15 mouse cellular contexts compared by ENCODE assay signal in the genomic region with DNA sequence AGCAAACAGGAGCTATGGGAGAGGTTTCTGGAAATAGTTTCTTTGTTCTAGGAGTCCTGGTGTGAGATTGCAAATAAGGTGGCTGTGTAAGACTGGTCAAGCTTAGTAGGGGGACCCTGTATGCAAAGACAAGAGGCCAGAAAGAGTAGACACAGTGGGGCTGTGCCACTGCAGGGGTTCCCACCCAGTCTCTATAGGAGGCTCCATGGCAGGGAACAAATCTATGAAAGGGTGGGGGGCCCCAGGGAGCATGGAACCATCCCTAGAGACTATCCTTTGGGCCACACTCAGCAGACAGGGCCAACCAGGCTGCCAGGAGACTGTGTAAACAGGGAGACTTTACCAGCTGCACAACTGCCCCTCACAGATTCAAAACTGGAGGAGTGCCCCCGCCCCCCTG.
DNase-seq lines count a peak whose midpoint lies in the region; ATAC-seq and TF ChIP-seq lines count a peak whose summit lies in the region.
"Had no signal": no experiment of that assay in that cellular context is flagged by ENCODE, and none has a peak within 500 bp of the region (broad histone marks: within the 10 kb centered on the region; RNA-seq: fewer than 3 reads in every experiment).

No protein-coding gene starts in this region.

- no peaks in the 10 kb centered on the region for H3K36me3 ChIP-seq in hindbrain, embryonic 11.5 days (ENCODE audit: control insufficient read depth, insufficient read depth, low read length)
- no peaks in the 10 kb centered on the region for H3K36me3 ChIP-seq in hindbrain, postnatal 0 days (ENCODE audit: insufficient read depth, low read length)
- no peaks in the 10 kb centered on the region for H3K36me3 ChIP-seq in midbrain, embryonic 10.5 days
- no peaks in the 10 kb centered on the region for H3K36me3 ChIP-seq in midbrain, embryonic 16.5 days (ENCODE audit: control insufficient read depth, insufficient read depth, low read length)
- H3K36me3 ChIP-seq in limb, embryonic 10.5 days = no peaks in the 10 kb centered on the region
- H3K36me3 ChIP-seq in neural tube, embryonic 14.5 days (ENCODE audit: control insufficient read depth, insufficient read depth, low read length) = no peaks in the 10 kb centered on the region
- H3K36me3 ChIP-seq: embryonic facial prominence, embryonic 12.5 days; heart, embryonic 13.5 days had no signal

- H3K27ac ChIP-seq in hindbrain, embryonic 11.5 days (ENCODE audit: low read depth, low read length) = no peak overlapping the region
- no peak overlapping the region for H3K27ac ChIP-seq in hindbrain, postnatal 0 days
- peak overlapping the region; percentile 1; the same call in 1 of the 2 replicates for H3K27ac ChIP-seq in midbrain, embryonic 10.5 days (replicated peaks)
- H3K27ac ChIP-seq in midbrain, embryonic 16.5 days (ENCODE audit: low read length) = no peak overlapping the region
- H3K27ac ChIP-seq in limb, embryonic 10.5 days = peak overlapping the region; percentile 84
- H3K27ac ChIP-seq in neural tube, embryonic 14.5 days (ENCODE audit: low read depth, low read length) = no peak overlapping the region
- H3K27ac ChIP-seq: embryonic facial prominence, embryonic 12.5 days; heart, embryonic 13.5 days had no signal

- 0 out of 2 replicates have a peak overlapping the region, but pooled peaks have one; percentile 11 for H3K9ac ChIP-seq in hindbrain, embryonic 11.5 days (ENCODE audit: low read depth, low read length)
- H3K9ac ChIP-seq in hindbrain, postnatal 0 days (replicated peaks; ENCODE audit: low read length) = no peak overlapping the region
- H3K9ac ChIP-seq in midbrain, embryonic 16.5 days (ENCODE audit: low read depth, low read length) = no peak overlapping the region
- no peak overlapping the region for H3K9ac ChIP-seq in neural tube, embryonic 14.5 days (replicated peaks; ENCODE audit: low read depth, low read length)
- H3K9ac ChIP-seq: embryonic facial prominence, embryonic 12.5 days; heart, embryonic 13.5 days had no signal

- no peaks in the 10 kb centered on the region for H3K9me3 ChIP-seq in hindbrain, embryonic 11.5 days (ENCODE audit: control insufficient read depth, low read length)
- H3K9me3 ChIP-seq in hindbrain, postnatal 0 days (ENCODE audit: low read length) = no peaks in the 10 kb centered on the region
- H3K9me3 ChIP-seq in midbrain, embryonic 10.5 days (replicated peaks) = peaks cover 6% of the 10 kb centered on the region; the same call in 1 of the 2 replicates
- H3K9me3 ChIP-seq in midbrain, embryonic 16.5 days (replicated peaks; ENCODE audit: control insufficient read depth, low read length, poor library complexity, severe bottlenecking) = no peaks in the 10 kb centered on the region
- no peaks in the 10 kb centered on the region for H3K9me3 ChIP-seq in limb, embryonic 10.5 days (replicated peaks)
- H3K9me3 ChIP-seq in neural tube, embryonic 14.5 days (ENCODE audit: control insufficient read depth, low read length) = no peaks in the 10 kb centered on the region
- H3K9me3 ChIP-seq: embryonic facial prominence, embryonic 12.5 days had no signal

- TF ChIP-seq CTCF in hindbrain, postnatal 0 days (IDR thresholded peaks at IDR 0.05; ENCODE audit: low read depth) = no peak

- H3K4me2 ChIP-seq in hindbrain, embryonic 11.5 days (replicated peaks; ENCODE audit: low read depth, low read length) = no peak overlapping the region
- no peak overlapping the region for H3K4me2 ChIP-seq in hindbrain, postnatal 0 days (ENCODE audit: low read depth, low read length)
- no peak overlapping the region for H3K4me2 ChIP-seq in midbrain, embryonic 16.5 days (ENCODE audit: low read length)
- H3K4me2 ChIP-seq in neural tube, embryonic 14.5 days (ENCODE audit: low read depth, low read length) = no peak overlapping the region
- H3K4me2 ChIP-seq: embryonic facial prominence, embryonic 12.5 days; heart, embryonic 13.5 days had no signal

- H3K4me3 ChIP-seq in hindbrain, embryonic 11.5 days (ENCODE audit: low read depth, low read length) = no peak overlapping the region
- H3K4me3 ChIP-seq in hindbrain, postnatal 0 days (ENCODE audit: low read length) = no peak overlapping the region
- H3K4me3 ChIP-seq in midbrain, embryonic 10.5 days = no peak overlapping the region
- H3K4me3 ChIP-seq in midbrain, embryonic 16.5 days (ENCODE audit: low read depth, low read length) = no peak overlapping the region
- no peak overlapping the region for H3K4me3 ChIP-seq in limb, embryonic 10.5 days
- no peak overlapping the region for H3K4me3 ChIP-seq in neural tube, embryonic 14.5 days (ENCODE audit: low read depth, low read length)
- H3K4me3 ChIP-seq: embryonic facial prominence, embryonic 12.5 days; heart, embryonic 13.5 days had no signal

- peaks cover 6% of the 10 kb centered on the region; the same call in 1 of the 2 replicates for H3K4me1 ChIP-seq in hindbrain, embryonic 11.5 days (replicated peaks; ENCODE audit: control insufficient read depth, insufficient read depth, low read length)
- no peaks in the 10 kb centered on the region for H3K4me1 ChIP-seq in hindbrain, postnatal 0 days (ENCODE audit: insufficient read depth, low read length)
- peaks cover 21% of the 10 kb centered on the region for H3K4me1 ChIP-seq in midbrain, embryonic 10.5 days
- H3K4me1 ChIP-seq in midbrain, embryonic 16.5 days (ENCODE audit: control insufficient read depth, insufficient read depth, low read length) = no peaks in the 10 kb centered on the region
- H3K4me1 ChIP-seq in limb, embryonic 10.5 days = peaks cover 25% of the 10 kb centered on the region
- no peaks in the 10 kb centered on the region for H3K4me1 ChIP-seq in neural tube, embryonic 14.5 days (ENCODE audit: control insufficient read depth, insufficient read depth, low read length)

- H3K27me3 ChIP-seq in hindbrain, embryonic 11.5 days (ENCODE audit: control insufficient read depth, insufficient read depth, low read length) = no peaks in the 10 kb centered on the region
- no peaks in the 10 kb centered on the region for H3K27me3 ChIP-seq in hindbrain, postnatal 0 days (ENCODE audit: insufficient read depth, low read length)
- H3K27me3 ChIP-seq in midbrain, embryonic 10.5 days (ENCODE audit: low read depth, poor library complexity, severe bottlenecking) = peaks cover 11% of the 10 kb centered on the region
- H3K27me3 ChIP-seq in midbrain, embryonic 16.5 days (ENCODE audit: control insufficient read depth, insufficient read depth, low read depth, low read length) = no peaks in the 10 kb centered on the region
- 0 out of 2 replicates have a peak, but pooled peaks cover 5% of the 10 kb centered on the region for H3K27me3 ChIP-seq in limb, embryonic 10.5 days (ENCODE audit: low read depth, poor library complexity, severe bottlenecking)
- H3K27me3 ChIP-seq in neural tube, embryonic 14.5 days (ENCODE audit: control insufficient read depth, insufficient read depth, low read length) = no peaks in the 10 kb centered on the region
- H3K27me3 ChIP-seq: embryonic facial prominence, embryonic 12.5 days; heart, embryonic 13.5 days had no signal

- WGBS in hindbrain, embryonic 11.5 days = 58% methylated on average over 1 of the region's 1 CpGs
- 63% methylated on average over 1 of the region's 1 CpGs for WGBS in hindbrain, postnatal 0 days
- WGBS in midbrain, embryonic 10.5 days = 77% methylated on average over 1 of the region's 1 CpGs
- 56% methylated on average over 1 of the region's 1 CpGs for WGBS in midbrain, embryonic 16.5 days
- 77% methylated on average over 1 of the region's 1 CpGs for WGBS in limb, embryonic 10.5 days
- 63% methylated on average over 1 of the region's 1 CpGs for WGBS in neural tube, embryonic 14.5 days

- DNase-seq in hindbrain, embryonic 11.5 days (ENCODE audit: low spot score) = no peak
- DNase-seq in hindbrain, postnatal 0 days (ENCODE audit: low spot score) = no peak
- no peak for DNase-seq in midbrain, embryonic 10.5 days (ENCODE audit: low spot score)
- DNase-seq in limb, embryonic 10.5 days (ENCODE audit: low spot score) = no peak
- no peak for DNase-seq in adrenal gland, postnatal 14 days
- DNase-seq: adrenal gland, postnatal 36 days; cerebellum, postnatal 25 days; gastrocnemius, postnatal 25 days; lung, postnatal 14 days; right cerebral cortex, postnatal 25 days had no signal

- peak; percentile 33; the same call in 1 of the 2 replicates for ATAC-seq in hindbrain, embryonic 11.5 days (ENCODE audit: low FRiP score)
- no peak for ATAC-seq in hindbrain, postnatal 0 days
- ATAC-seq in midbrain, embryonic 16.5 days = no peak
- ATAC-seq in neural tube, embryonic 14.5 days (ENCODE audit: low read depth) = 0 out of 2 replicates have a peak, but pooled peaks have one; percentile 35
- ATAC-seq in erythroblast, adult 5-6 weeks (replicated peaks; ENCODE audit: low FRiP score, poor library complexity, severe bottlenecking) = no peak

Comparison
In these comparisons a context has a peak if more than half of its experiments do, and no peak if none do; other contexts are left out.
1. ATAC-seq: peak in hindbrain, embryonic 11.5 days (single experiment) and neural tube, embryonic 14.5 days (single experiment); none in hindbrain, postnatal 0 days (single experiment), midbrain, embryonic 16.5 days (single experiment) and erythroblast, adult 5-6 weeks (single experiment).
2. H3K27ac ChIP-seq: peak in midbrain, embryonic 10.5 days (single experiment) and limb, embryonic 10.5 days (single experiment); none in hindbrain, embryonic 11.5 days (single experiment), hindbrain, postnatal 0 days (single experiment), midbrain, embryonic 16.5 days (single experiment) and neural tube, embryonic 14.5 days (single experiment).